Mouse (Mus musculus): ENCODE data around the gene Gja1.

Gene Gja1

GRCm38 (mm10) chr10:56415894-56416570 is 38.9 kb downstream of the Gja1 start:
- no peak for DNase-seq (ENCODE audit: low read depth, low spot score)

DNA sequence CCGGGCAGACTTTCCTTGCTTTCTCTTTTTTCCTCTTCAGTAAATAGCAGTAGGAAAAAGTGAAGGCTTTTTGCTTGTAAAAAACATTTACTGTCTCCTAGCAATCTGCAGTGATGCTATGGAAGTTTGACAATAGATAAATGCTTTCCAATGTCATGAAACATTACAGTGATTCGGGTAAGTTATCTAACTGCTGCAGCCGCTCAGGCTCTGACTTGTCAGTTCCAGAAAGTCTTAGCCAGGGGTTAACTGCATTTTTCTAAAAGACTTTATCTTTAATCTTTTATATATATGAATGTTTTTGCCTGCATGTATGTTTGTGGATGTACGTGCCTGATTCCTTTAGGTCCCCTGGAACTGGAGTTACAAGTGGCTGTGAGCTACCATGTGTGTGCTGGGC is 45.4 kb downstream of the Gja1 start:
- DNase-seq (ENCODE audit: low read depth, low spot score), result no peak

DNA sequence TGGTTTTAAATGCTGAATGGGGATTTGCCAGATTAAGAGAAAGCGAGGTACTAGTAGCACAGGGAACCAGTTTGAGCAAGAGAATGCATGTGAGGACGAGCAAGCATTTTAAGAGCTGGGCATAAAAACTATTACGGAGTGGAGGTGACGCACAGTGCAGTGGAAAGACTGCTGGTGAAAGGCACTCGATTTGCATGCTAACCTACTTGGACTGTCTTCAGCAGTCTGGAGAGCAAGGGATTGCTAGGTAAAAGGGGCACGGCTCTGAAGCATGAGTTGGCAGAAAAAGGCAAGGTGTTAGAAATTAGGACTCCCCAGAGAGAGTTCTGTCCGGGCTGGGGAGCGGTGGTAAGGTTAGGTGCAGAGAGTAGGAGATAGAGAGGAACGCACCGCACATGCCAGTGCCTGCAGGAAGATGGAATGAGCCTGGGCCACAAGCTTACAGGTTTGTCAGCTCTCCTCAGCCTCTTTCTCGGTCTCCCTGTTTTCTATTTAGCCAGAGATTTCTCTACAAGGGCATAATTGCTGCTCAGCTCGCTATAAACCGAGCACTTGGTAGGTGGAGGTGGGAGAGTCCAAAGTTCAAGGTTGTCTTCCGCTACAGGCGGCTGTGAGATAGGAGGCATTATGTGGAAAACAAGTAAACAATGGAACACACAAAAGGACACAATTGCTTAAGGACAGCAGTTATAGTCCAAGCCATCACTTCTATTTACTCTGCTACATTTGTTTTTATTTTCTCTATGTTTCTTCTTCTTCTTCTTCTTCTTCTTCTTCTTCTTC is 48.1 kb downstream of the Gja1 start:
- DNase-seq (ENCODE audit: low read depth, low spot score), result no peak

DNA sequence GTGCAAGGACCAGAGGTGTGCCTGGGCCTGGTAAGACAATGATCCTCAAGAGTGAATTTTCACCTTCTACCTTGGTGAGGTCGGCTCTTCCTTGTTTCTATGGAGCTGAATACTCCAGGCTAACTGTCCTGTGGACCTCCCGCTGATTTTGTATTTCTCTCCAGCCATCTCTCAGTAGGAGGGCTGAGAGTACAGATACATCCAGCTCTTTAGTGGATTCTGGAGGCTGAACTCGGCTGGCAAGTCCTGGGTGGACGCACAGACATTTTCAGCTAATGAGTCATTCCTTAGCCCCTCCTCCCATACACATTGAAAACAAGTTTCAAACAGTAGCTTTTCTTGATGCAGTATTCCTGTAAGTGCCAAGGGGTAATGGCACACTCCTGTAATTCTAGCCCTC is 49.2 kb downstream of the Gja1 start:
- DNase-seq (ENCODE audit: low read depth, low spot score), result no peak

DNA sequence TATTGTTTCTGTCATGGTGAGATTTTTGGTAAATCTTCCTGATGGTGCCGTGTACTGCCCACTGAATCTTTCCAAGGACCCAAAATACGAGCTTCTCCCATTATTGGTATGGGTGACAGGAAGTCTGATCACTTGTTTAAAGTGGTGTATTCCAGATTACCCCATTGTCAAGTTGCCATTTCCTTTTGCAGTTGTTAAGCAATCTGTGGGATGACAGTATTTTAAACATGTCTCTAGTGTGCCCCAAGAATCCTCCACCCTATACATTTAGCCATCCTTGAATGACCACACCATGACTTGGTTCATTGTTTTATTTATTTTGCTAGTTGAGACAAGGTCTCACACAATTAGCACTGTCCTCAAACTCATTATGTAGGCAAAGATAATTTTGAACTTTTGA is 50.3 kb downstream of the Gja1 start:
- no peak for DNase-seq (ENCODE audit: low read depth, low spot score)

DNA sequence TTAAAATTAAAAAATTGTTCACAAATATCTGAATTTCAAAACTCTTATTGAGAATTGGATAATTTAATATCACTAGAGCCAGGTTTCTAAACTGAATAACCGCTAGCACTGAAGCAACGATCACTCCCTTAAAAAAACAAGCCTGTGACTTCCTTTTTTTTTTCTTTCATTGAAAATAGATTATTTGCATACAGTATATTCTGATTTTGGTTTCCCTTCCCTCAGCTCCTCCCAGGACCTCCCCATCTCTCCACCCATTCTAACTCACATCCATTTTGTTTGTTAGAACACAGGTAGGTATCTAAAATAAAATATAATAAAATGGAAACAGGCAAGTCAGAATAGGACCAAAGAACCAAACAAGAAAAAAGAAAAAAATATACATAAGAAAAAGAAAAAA is 50.7 kb downstream of the Gja1 start:
- no peak for DNase-seq (ENCODE audit: low read depth, low spot score)

DNA sequence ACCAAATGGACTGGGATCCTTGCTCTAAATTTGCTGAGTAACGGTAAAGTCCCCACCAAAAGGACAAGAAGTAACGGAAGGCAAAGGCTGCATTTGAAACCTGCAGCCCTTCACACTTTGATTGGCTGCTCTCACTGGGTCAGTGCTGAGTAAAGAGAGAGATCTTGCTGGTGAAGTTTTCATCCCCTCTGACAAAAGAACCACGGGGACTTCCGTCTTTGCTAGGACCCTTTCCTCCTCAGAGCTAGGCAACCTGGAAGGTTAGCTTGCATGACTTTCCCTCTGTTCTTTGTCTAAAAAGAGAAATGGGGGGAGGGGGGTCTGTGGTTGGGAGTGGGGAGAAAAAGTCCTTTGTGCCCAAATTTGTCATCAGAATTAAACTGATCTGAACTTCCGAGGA is 51.9 kb downstream of the Gja1 start:
- DNase-seq (ENCODE audit: low read depth, low spot score), result no peak

- no peak for DNase-seq (ENCODE audit: low read depth, low spot score)
Observed at GRCm38 (mm10) chr10:56431600-56432389, 54.7 kb downstream of the Gja1 start.

DNA sequence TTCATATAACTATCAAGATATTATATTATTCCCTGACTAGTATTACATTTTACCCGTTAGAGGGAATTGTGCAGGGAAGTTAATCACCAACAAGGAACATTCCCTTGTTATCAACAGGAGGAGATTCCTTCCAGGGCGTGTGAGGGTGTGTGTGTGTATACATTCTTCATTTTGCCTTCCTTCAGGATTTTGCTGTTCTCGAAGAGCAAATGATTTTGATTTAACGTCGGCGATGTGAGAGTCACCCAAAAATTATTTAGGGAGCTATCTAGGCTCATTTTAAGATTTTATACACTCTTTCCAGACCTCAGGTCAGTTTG is 55.2 kb downstream of the Gja1 start:
- DNase-seq (ENCODE audit: low read depth, low spot score), result no peak

DNA sequence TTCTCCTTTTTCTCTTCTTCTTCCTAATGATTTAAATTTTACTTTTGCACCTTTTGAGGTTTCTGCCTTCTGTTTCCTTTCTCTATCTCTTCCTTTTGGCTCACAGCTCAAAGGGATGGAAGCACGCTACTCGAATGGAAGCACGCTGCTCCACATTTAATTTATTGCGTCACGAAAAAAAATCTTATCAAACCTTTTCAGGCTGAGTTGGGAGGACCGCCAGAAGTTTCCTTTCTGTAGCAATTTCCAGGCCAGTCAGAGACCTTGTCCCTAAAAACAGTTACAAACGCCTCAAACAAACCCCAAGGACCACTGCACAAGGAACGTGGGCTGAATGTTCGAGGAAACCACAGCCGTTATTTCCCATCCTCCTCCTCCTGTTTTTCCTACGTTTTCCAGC is 60.2 kb downstream of the Gja1 start:
- DNase-seq (ENCODE audit: low read depth, low spot score), result no peak

GRCm38 (mm10) chr10:56439638-56440037 is 62.5 kb downstream of the Gja1 start:
- no peak for DNase-seq (ENCODE audit: low read depth, low spot score)

- no peak for DNase-seq (ENCODE audit: low read depth, low spot score)
Observed at GRCm38 (mm10) chr10:56444457-56444856, 67.3 kb downstream of the Gja1 start.

DNA sequence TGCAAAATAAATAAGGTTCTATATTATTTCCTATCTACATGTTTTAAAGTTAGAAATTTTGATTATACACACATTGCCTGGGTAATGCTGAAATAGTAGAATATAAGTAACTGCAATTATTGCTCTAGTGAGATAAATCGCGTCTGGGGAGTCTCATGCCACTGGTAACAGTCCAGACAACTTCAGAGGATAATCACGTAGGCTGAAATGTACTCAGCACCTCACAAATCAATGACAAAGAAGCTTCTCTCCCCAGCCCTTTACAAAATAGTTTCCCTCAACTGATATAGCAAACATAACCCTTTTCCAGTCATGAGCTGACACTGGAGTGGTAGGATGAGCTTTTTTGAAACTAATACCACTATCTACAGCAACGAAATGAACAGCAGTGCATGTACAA is 71.9 kb downstream of the Gja1 start:
- no peak for DNase-seq (ENCODE audit: low read depth, low spot score)
